Mouse (Mus musculus) thymus, postnatal 36 days (tissue): Measurements from ENCODE around the gene Srebf2.

ENCODE experiments used
- DNase-seq, 2 experiments: peaks; one replicate each; pipeline ENCODE4 v3.0.0; 2022; ENCODE audit warnings: mixed read lengths in 2 of 2

Srebf2 gene

GRCm38 (mm10) chr15:82184183-82184582 is 37.2 kb downstream of the Srebf2 start:
- DNase-seq = no peak

GRCm38 (mm10) chr15:82184656-82185055 is 37.7 kb downstream of the Srebf2 start:
- no peak for DNase-seq

DNA sequence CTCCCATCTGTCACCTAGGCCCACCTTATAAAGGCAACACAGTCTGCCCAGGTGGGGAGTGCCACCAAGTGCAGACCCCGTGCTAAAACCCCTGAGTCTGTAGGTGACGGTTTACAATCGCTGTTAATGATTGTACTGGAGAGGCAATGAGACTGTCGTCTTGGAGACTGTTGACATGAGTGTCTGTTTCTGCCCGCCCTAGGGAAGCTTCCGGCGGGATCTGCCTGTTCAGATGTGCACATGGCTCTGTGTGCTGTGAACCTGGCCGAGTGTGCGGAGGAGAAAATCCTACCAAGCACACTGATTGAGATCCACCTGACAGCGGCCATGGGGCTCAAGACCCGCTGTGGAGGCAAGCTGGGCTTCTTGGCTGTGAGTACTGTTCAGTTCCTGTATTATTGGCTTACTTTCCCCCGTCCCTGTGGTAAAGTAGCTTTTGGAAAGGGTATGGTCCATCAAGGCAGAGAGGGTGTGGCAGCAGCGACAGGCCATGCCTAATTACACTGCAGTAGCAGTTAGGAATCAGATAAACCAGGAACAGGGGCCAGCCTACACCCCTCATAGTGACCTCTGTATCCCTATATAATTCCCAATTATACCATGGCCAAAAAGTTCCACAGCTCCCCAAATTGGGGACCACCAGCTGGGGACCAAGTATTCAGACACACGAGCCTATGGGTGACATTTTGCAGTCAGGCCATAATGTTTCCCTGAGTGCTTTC is 38.2 kb downstream of the Srebf2 start:
- DNase-seq = no peak

GRCm38 (mm10) chr15:82186131-82186530 is 39.1 kb downstream of the Srebf2 start:
- DNase-seq = no peak

GRCm38 (mm10) chr15:82186931-82187330 is 40.0 kb downstream of the Srebf2 start:
- DNase-seq = no peak

GRCm38 (mm10) chr15:82187401-82187800 is 40.4 kb downstream of the Srebf2 start:
- no peak for DNase-seq

- no peak for DNase-seq
These were observed 40.9 kb downstream of the Srebf2 start for GRCm38 (mm10) chr15:82187924-82188323.

DNA sequence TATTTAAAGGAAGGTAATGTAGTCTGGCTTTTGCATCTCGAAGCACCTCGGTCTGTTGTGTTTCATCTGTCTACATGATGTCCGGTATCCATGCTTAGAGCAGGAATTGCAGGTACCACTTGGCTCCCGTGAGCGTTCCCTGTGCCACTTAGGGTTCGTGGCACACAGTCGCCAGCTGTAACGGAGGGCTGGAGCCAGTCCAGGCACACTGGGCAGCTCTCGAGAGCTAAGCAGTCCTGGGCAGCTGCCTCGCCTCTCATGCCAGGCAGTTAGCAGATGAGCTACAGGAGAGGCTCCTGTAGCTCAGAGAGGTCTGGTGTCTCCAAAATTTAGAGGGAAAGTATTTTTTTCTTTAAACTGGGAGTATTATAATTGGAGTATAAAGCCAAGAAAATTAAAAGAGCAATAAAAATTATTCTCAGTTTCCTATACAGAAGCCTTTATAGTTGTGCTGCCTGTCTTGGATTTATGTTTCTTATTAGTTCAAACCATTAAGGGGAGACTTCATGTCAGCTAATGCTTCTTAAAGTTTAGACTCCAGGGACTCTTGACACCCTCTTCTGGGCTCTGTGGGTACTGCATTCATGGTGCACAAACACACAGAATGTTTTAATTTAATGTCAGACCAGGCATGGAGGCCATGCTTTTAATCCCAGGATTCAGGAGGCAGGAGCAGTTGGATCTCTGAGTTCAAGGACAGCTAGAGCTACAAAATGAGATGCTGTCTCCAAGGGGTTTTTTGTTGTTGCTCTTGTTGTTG is 41.7 kb downstream of the Srebf2 start:
- DNase-seq = peak; percentile 44 to 58

- DNase-seq = no peak
These were observed 45.6 kb downstream of the Srebf2 start for GRCm38 (mm10) chr15:82192617-82193016.

DNA sequence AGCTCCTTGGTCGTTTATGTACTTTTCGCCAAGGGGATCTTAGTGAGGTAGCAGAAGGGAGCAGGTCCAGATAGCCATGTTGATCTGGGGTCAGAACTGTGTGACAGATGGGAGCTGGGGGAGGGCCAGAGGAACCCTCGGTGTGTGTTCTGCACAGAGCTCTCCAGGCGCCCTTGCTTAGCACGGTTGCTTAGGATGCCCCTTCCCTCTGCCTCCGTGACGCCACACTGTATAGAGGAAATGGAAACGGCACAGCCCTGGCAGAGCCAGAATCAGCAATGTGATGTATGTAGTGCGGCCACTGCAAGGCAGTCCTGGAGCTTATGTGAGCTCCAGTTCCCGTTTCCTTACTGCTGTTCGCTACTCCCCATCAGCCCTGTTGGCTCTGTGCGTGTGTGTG is 49.3 kb downstream of the Srebf2 start:
- DNase-seq = no peak

DNA sequence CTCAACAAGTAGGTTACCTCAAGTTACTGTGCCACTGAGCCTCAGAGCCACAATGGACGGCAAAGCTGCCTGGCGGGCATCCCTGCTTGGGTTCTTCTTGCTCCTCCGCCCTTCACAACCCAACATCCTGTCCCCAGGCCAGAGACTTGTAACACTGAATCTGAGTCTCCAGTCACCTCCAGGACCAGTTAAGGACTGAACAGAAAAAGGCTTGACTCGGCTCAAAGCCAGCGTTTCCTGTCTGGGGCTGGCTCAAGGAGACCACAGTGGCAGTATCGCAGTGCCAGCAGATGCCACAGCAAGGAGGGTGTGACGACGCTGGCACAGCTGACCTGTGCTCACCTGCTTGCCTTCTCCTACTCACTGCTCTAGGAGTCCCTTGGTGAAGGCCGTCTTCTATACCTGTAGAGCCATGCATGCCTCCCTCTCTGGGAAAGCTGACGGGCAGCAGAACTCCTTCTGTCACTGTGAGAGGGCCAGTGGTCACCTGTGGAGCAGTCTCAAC is 50.3 kb downstream of the Srebf2 start:
- no peak for DNase-seq

DNA sequence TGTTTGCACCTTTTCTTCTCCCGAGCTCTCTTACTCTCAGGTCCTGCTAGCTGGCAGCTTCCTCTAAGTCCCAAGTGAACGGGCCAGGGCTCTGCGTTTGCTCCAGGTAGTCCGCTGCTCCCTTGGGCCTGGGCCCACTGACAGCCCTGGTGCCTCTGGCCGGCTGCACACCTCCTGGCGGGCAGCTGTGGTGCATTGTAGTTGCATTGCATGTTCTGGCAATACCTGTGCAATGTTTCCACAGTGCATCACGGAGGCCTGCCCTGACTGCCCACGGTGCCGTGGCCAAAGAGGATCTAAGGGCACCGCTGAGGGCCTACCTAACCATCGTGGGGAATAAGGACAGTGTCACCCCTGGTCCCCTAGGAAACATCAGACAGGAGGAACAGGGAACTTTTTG is 51.0 kb downstream of the Srebf2 start:
- no peak for DNase-seq

DNA sequence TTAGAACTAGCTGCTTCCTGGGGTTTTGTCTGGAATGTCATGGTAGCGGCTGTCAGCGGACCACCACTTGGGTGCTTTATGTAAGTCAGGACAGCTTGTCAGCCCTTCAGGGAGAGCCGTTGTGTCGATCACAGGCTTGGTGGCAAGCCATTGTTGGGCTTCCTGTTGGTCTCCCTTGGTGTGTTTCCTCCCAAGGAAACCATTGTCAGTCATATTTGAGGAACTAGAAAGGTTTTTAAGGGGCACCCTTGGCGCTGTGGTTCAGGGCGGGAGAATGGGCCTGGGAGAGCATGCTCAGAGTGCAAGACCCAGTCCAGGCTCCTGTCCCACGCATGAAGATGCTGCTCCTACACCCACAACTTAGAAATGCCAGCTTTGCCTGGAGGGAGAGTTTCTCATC is 51.4 kb downstream of the Srebf2 start:
- DNase-seq = no peak

DNA sequence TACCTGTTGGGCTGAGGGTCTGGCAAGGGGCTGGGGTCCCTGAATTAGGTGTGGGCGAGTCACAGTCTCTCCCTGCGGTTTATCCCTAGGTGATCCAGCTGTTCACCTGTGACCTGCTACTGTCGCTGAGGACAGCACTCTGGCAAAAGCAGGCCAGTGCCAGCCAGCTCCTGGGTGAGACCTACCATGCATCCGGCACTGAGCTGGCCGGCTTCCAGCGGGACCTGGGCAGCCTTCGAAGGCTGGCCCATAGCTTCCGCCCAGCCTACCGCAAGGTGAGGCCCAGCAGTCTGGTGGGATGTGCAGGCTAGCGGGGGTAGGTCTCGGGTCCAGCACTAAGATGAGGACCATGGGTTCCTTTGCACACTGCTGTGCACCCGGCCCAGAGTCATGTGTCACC is 52.6 kb downstream of the Srebf2 start:
- DNase-seq = no peak

GRCm38 (mm10) chr15:82202086-82202485 is 55.1 kb downstream of the Srebf2 start:
- no peak for DNase-seq

- DNase-seq = no peak
These were observed 56.1 kb downstream of the Srebf2 start for GRCm38 (mm10) chr15:82203090-82203489.

DNA sequence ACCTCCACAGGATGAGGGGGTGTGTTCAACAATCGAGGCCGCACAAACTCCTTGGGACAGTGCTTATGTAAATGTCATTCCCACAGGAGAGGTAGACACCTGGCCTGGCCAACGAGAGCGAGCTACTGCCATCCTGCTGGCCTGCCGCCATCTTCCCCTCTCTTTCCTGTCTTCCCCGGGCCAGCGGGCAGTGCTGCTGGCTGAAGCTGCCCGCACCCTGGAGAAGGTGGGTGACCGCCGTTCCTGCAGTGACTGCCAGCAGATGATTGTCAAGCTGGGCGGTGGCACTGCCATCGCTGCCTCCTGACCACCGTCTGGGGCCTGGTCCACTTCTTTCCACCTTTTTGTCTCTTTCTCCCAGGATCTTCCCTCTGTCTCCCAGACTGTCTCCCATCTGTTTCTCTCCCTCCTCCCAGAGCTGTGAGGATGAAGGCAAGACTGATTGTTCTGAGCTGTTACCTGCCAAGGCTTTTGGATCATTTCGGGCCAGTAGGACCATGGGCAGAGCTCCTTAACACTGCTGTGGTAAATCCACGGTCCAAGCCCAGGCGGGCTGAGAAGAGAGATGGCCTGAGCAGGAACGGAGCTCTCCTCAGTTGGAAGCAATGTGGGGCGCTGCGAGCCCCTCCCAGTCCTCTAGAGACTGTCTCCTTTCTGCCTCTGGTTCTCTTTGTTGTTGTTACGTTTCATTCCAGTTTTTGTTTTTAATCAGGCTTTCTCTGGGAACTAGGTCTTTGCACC is 56.8 kb downstream of the Srebf2 start:
- no peak for DNase-seq

DNA sequence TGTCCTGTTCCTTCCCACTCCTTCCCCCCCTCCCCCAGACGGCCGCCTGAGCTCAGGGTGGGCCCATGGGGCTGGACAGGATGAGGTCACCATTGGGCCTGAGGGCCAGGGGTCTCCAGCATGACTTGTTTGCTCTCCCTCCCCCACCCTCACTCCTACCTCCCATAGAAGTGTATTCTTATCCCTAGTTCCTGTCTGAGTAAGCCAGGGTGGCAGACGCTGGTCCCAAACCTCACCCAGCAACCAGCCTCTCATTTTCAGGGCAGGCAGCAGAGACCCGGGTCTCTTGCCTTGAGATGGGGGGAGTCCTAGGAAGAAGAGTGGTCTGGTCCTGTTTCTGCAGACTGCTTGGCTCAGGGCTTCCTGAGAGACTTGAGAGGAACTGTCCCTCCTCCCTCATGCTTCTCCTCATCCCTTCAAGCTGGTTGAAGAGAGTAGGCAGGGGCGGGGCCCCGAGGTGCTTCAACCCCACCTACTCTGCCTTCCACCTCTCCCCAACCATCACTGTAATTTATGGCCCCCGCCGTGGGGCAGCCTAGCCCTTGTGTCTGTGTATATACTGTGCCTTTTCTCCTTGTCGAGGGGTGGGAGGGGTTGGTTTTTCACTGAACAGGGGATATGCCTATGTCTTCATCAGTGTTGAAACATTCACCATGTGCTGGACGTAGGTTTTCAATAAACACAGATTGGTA is 57.8 kb downstream of the Srebf2 start:
- no peak for DNase-seq

DNA sequence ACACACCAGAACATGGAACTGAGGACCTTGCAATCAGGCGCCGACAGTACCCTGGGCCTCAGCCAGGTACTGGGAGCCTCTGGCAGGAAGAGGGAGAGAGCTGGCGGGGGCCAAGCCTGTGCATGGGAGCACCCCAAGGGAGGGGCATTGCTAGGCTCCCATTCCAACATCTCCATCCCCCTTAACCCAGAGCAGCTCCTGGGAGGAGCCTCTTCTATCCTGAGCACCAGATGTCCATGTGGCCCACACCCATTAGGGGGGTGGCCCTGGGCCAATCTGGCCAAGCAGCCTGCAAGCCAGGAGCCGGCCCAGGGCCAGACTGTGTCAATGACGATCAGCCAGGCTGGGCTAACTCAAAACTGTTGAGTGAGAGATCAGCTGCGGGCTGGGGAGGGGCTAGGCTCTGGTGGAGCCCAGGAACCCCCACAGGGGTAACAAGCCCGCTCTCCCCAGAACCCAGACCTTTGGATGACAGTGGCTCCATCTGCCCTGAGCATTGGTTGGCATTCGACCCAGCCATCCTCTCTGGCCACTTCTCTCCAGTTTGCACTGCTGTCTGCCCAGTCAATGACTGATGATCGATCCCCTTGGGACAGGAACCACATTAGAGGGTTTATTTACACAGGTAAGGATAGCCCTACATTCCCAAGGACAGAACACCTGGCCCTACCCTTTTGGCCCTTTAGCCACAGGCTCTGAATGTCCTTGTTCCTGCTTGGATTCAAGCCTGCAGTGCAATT is 59.6 kb downstream of the Srebf2 start:
- DNase-seq = no peak

GRCm38 (mm10) chr15:82207105-82207459 is 60.1 kb downstream of the Srebf2 start:
- DNase-seq = no peak

GRCm38 (mm10) chr15:82207504-82208219 is 60.7 kb downstream of the Srebf2 start:
- DNase-seq = no peak

DNA sequence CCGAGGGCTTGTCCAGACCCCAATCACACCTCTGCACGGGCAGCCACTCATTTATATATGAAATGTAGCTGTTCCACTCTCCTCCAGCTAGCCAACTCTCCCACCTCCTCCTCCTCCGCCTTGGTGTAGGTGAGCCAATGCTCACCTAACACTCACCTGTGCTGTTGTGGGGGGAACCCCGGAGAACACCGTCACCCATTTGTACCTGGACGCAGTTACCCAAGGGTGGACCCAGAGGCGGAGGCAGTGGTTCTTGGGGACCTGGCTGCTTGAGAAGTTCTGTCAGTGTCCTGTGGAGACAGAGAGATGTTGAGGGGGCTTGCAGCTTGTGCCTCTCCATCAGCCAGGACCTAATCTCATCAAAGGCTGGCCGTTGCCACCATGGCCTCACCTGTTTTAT is 61.3 kb downstream of the Srebf2 start:
- DNase-seq = no peak
